Mouse (Mus musculus) embryo, embryonic 10.5 days (tissue): ENCODE results near the gene Rasal3.
A peak's percentile ranks its signal among the peaks of the same experiment; 100 is the strongest.

Source experiments
- DNase-seq: peaks from one replicate; pipeline ENCODE4 v3.0.0-alpha.2; 2015; ENCODE audit warnings: low spot score

The Rasal3 gene

DNA sequence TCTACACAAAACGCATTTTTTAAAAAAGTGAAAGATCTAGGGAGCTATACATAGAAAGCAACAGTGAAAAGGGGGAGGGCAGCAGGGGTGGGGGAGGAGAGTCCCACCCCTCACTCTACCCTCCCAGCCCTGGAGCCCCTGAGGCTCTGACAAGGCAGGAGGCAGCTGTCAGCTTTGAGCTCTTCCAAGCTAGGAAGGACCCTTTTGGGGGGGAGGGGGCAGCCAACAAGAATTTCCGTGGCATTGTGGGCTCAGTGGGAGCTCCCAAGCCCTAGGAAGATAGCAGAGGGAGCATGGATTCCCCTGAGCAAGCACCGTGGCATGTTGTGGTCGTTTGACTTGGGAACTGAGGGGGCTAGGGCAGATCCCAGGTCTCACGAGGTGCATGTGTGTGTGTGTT is 49.2 kb downstream of the Rasal3 start:
- no peak for DNase-seq

- DNase-seq, result no peak
These were observed 49.7 kb downstream of the Rasal3 start for GRCm38 (mm10) chr17:32353696-32354095.

GRCm38 (mm10) chr17:32351726-32352125 is 51.7 kb downstream of the Rasal3 start:
- no peak for DNase-seq

DNA sequence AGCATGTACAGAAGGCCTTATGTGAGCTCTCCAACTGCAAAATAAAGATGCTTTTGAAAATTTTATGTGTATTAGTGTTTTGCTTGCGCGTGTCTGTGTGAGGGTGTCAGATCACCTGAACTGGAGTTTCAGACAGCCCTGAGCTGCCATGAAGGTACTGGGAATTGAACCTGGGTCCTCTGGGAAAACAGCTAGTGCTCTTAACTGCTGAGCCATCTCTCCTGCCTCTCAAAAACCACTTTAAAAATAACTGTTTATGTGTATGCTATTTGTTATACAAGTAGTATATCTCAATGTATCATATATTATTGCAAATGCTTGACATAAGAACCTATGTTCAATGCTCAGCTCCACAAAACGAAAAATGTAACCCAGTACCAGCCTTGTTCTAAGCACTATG is 52.1 kb downstream of the Rasal3 start:
- no peak for DNase-seq

GRCm38 (mm10) chr17:32350382-32350983 is 52.9 kb downstream of the Rasal3 start, which contains the start of gene Akap8l:
Akap8l (minus strand) TSS chr17:32350607.
- DNase-seq, result peak; percentile 99

- DNase-seq, result no peak
These were observed 53.5 kb downstream of the Rasal3 start for GRCm38 (mm10) chr17:32349851-32350381.

DNA sequence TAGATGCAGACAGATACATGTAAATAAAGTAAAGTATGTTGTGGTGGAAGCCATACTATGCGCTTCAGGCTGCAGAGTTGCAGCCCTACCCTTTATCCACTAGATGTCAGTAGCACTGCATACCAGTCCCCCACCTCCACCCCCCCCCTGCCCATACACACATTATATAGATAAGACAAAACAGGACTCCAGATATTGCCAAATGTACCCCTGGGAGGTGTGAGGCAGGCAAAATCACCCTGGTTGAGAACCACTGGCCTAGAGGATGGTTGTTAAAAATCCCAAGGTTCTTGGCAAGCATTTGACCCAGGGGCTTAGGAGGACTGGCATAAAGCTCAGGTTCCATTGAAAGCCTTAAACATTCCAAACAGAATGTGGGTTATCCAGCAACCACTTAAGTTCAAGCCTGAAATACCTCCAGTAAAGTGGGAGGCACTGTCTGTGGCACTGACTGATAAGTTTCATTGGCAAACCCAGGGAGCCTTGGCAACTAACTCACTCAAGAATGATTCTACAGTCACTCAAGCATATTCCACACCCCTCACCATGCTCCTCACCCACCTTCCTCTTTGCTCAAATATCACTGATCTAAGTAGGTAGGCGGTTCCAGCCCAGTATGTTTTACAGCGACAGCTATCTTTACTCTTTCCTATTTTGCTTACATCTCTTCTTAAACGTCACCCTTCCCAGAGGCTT is 54.2 kb downstream of the Rasal3 start:
- DNase-seq, result peak; percentile 75

DNA sequence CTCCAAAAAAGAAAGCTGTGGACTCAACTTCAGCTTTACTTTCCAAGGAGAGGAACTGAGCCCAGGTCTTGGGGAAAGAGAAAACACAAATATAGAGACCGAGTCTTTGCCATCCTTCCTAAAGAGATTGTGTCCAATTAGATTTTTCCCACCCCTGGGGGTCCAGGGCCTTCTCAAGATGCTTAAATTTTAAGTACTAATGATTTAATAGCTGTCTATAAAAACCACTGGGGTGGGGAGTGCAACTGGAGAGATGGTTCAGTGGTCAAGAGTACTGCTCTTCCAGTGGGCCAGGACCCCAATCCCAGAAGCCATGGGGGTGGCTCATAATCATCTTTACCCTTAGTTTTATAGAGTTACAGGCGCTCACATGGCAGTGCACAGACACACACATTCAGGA is 55.0 kb downstream of the Rasal3 start:
- DNase-seq, result no peak

DNA sequence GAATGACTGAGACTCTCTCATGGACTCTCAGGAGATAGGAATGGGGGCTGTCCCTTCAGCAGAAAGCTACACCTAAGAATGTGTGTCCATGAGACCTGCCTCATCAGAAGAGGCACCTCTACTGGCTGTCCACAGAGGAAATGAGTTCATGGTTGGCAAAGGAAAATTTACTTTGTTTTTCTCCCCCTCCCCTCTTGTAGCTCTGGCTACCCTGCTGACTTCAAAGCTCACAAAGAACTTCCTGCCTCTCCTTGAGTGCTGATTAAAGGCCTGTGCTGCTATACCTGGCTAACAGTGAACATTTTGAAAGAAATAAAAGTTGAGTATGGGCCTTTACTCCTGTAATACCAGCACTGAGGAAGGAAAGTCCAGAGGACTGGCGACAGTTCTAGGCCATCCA is 62.3 kb downstream of the Rasal3 start:
- DNase-seq, result no peak
